Mouse (Mus musculus) brain, embryonic 14.5 days (tissue): ENCODE results near the gene Ttc23.

ENCODE experiments used
- CTCF ChIP-seq: fragments of 200-500 bp; IDR thresholded peaks from 2 replicates; pipeline ENCODE4 v1.5.1; 2012; ENCODE audit warnings: inconsistent platforms, mild to moderate bottlenecking, moderate library complexity, borderline replicate concordance; ENCODE audit not compliant: insufficient read depth, insufficient read length; ENCODE audit errors: extremely low read depth
- POLR2A ChIP-seq: fragments of 200-500 bp; IDR thresholded peaks from 2 replicates; pipeline ENCODE4 v1.6.1; 2012; ENCODE audit warnings: mild to moderate bottlenecking, inconsistent platforms, borderline replicate concordance; ENCODE audit not compliant: poor library complexity, insufficient read depth, insufficient read length, severe bottlenecking; ENCODE audit errors: extremely low read depth

GRCm38 (mm10) chr7:67775623-67776022 lies 128.4 kb downstream of the Ttc23 start:
- TF ChIP-seq CTCF, result no peak
- TF ChIP-seq POLR2A, result no peak
